Mouse (Mus musculus) adrenal gland (tissue): Measurements from ENCODE around the gene Abcb9.
"Not testable (repeated sequence)": the region's sequence is repeated elsewhere in the genome, so short reads cannot be mapped to it uniquely, and the experiment has no call there.

ENCODE experiments used
- intact Hi-C: fragments of 180-260 bp; cut with DNase I; formaldehyde crosslinking; loops from one replicate; pipeline ENCODE4 v1.15.1; 2025

Abcb9 gene

DNA sequence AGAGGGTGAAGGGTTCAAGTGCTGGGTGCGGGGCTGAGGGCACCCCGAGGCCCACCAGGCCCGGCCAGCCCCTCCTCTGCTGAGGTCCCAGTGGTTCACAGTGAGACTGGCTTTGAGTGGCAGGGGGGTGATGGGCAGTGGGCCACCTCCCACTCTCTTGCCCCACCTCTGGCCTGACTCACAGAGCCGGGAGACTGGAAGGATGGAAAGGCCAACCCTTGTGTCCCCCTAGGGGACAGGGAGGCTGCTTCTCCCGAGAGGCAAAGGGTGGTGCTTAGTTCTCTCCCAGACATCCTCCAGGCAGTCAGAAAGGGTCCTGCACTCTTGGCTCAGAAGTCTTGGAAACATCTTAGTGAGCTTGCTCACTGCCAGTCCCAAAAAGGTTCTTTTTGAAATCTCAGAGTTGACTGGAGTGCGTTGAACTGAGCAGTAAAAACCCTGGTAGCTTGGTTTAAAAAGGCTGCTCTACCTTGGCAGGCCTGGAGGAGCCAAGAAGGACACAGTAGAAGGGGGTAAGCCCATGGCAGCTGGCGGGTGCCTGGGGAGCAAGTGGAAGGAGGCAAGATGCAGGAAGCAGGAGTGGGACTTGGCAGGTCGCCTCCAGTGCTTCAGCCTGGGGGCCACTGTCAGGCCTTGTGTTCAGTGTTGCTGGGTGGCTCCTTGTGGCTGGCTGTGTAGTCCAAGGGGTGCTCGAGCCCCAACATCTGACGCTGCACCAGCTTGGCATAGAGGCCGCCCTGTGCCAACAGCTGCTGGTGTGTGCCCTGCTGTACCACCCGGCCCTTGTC is 33.4 kb downstream of the Abcb9 start:
- intact Hi-C loops, result no loop called here

DNA sequence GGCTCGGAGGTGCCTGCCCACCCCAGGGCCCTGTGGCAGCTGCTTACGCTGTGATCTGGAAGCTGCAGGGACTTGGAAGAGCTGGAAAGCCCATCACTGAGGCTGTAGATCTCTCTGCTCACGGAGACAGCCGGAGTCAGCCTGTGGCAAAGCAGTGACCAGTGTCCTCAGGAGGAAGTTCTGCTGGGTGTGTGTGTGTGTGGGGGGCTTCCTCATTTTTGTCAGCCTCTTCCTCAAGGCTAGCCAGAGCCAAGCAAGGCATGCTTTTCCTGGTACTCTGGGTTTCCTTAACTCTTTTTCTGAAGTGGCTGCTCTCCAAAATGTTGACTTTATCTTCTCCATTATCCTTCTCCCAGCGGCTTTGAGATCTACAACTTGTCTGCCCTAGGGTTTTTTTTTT is 35.9 kb downstream of the Abcb9 start:
- intact Hi-C loops, result no loop called here

DNA sequence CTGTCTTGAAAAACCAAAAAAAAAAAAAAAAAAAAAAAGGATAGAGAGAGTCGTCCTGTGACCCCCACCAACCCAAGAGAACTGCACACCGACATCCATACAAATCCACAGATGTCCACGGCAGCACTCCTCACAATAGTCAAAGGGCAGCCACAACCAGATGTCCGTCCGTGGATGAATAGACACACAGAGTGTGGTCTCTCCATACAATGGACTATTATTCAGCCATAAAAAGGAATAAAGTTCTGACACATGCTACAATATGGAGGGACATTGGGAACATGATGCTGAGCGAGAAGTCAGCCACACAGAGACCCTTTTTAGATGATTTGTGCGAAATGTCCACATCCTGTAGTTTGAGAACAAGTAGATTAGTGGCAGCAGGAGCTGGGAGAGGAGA is 36.8 kb downstream of the Abcb9 start:
- intact Hi-C loops, result no loop called here

DNA sequence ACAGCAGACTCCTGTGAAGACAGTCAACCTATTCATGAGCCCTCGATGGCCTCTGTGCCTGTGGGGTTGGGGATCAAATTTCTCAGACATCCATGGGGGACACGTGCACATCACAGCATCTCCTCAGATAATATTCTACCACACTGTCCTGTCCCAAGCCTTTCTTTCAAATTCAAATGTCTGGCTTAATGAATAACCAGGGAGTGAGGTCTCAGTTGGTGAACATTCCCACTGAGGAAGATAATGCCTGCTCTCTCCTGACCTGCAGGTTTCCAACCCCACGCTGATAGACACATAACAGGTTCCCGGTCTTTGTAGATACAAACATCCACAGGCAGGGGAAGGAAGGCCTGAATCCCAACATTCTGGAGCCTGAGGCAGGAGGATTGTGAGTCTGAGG is 38.6 kb downstream of the Abcb9 start:
- intact Hi-C loops, result no loop called here

DNA sequence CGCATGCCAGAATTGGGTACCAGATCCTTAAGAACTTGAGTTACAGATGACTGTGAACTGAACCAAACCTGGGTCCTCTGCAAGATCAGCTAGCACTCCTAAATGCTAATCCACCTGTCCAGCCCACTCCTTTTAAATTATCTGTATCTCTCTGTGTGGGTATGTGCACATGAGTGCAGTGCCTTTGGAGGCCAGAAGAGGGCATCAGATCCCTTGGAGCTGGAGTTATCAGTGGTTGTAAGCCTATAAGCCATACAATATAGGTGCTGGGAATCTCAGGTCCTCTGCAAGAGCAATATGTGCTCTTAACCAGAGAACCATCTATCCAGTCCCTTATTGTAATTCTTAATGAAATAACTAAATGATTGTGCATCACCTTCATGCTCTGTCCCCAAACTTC is 39.4 kb downstream of the Abcb9 start:
- intact Hi-C loops, result no loop called here

DNA sequence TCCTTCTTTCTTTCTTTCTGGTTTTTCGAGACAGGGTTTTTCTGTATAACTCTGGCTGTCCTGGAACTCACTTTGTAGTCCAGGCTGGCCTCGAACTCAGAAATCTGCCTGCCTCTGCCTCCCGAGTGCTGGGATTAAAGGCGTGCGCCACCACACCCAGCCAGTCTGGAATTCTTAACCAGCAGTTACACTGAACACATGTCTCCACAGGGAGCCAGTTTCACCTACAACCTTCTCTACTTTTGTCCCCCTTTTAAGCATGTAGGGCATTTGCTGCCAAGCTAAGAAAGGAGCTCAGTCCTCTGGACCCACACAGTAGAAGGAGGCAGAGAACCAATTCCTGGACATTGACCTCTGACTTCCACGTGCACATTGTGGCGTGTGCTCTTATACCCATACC is 43.0 kb downstream of the Abcb9 start:
- intact Hi-C loops, result not testable (repeated sequence)

DNA sequence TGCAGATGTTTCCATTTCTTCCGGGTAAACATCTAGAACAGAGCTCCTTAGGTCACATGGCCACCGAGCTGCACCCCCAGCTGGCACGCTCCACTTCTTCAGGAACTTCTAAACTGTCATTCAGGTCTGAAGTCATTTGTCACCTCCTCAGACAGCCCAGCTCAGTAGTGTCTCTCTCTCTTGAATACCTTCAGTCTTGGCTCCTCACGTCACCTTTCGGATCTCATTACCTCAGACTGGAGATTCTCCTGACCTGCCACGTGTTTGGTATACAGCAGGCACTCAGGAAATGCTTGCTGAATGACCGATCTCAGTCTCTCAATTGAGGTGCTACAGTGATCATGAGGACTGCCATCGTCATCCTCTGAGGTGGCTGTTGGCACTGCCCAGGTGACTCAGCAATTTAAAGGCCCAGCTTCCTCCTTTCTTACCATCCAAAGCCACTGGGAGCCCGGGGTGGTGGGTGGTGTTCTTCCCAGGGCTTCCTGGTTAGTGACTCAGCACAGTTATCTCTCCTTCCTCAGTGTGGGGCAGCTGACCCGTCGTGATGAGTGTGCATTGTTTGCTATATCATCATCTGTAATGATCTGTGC is 43.6 kb downstream of the Abcb9 start:
- intact Hi-C loops, result no loop called here

DNA sequence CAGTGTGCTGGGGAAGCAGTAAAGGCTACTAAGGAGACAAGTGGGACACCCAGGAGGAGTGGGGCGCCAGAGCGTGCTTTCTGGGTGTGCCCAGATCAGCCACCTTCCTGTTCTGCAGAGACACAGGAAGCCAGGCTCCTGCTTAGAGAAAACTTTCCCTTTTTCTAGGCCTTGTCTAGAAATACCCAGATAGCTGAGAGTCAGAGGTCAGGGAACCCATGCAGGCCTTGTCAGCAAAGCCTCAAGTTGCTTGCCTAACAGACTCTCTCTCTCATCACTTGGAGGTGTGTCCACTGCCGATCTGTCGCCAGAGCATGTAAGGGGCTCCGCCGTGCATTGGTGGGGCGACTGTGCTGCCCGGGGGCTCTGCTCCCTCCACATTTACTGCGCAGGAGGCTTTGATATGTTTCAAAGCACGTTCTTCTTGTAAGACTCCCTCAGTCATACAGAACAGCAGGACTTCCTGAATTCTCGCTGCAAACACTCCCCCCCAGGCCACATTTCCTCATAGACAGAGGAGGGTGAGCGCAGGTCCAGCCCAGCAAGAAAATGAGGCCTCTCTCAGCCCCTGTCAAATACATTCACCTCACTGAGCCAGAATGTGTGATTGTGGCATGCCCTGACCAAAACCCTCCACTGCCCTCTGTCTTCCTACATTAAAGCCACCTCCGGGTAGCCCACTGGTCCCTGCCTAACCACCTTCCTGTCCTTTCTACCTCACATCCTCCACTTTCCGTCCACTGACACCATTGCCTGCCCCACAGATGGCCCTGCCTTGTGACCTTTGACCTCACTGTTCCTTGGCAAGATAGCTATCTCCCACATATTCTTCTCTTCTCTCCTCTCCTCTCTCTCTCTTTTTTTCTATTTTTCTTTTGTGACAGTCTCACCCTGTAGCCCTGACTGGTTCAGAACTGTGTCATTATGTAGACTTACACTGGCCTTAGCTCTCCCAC is 45.2 kb downstream of the Abcb9 start:
- intact Hi-C loops, result no loop called here

DNA sequence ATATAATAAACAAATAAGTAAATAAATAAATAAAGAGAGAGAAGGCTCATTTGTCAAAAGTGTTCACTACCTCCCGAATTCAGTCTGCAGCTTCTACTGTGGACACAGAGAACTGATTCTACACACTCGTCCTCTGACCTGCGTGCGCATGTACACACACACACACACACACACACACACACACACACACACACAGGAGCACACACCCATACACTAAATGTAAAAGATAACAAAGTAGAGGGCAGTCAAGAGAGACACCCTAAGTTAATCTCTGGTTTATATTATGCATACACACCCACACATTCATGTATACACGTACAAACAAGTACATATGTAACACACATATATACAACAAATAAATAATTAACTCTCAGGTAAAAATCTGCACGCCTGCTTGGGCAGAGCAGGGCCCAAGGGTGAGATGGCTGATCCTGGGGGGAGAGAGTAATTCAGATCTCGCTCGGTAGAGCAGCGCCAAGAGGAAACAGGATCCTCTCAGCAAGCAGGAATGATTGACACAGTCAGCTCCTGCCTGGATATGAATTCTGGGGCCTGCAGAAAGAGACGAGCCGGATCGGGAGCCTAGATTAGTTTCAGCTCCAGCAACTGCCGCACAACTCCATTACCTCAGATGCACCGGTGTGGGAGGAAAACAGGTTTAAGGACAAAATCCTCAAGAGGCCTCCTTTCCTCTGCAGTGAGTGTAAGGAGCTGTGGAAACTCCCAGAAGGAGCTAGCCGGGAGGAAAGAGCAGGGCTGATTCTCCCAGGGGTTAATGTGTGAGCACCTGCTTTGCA is 46.2 kb downstream of the Abcb9 start:
- intact Hi-C loops, result loop anchor here (5.0 kb wide), 1 partner anchor 47 kb away; no protein-coding TSS in a partner anchor

DNA sequence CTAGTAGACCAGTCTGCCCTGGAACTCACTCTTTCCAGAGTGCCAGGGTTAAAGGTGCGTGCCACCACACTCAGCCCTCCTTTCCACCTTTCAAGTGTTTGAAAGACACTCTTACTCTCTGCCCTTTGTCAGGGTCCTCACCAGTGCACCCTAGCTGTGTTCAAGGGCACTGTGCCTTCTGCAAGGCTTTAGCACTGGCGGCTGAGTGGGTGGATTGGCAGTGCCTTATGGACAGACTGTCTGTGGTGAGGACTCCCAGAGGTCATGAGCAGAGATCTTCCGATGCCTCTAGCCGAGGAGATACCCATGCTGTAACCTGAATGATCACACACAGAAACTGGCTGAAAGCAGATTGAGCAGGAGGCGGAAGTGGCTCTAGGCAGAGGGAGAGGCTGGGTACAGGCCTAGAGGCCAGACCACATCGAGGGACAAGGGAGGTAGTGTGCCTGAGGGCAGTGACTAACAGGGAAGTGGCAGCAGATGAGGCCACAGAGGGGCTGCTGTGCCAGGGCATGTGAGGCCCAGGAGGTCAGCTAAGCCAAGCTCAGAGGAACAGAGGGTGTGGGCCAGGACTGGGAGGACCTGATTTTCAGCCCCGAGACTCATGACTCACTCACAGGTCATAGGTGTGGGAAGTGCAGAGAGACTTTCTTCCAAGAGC is 48.7 kb downstream of the Abcb9 start:
- intact Hi-C loops, result loop anchor here (5.0 kb wide), 1 partner anchor 45 kb away; no protein-coding TSS in a partner anchor

DNA sequence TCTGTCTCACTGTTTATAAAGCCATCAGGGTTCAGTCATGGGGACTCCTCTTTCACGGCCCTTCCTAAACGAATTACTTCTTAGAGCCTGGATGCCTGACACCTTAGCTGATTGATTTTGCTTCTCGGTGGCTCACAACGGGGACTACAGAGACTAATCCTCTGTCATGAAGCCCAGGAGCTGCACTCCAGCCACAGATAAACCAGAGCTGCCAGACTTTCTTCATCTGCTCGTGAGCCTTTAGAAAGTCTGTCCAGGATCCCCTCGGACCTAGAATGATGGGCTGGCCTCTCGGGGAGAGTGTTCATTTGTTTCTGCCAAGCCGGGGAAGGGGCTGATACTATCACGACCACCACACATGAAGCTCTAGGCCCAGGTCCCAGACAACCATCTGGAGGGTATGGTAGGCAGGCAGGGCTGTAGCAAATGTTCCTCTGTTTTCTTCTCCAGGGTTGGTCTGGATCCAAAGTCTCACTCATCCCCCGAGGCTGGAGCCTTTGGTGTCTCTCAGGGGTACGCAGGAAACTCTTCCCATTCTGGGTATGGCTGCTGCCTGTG is 50.1 kb downstream of the Abcb9 start:
- intact Hi-C loops, result loop anchor here (5.0 kb wide), 1 partner anchor 43 kb away; no protein-coding TSS in a partner anchor

DNA sequence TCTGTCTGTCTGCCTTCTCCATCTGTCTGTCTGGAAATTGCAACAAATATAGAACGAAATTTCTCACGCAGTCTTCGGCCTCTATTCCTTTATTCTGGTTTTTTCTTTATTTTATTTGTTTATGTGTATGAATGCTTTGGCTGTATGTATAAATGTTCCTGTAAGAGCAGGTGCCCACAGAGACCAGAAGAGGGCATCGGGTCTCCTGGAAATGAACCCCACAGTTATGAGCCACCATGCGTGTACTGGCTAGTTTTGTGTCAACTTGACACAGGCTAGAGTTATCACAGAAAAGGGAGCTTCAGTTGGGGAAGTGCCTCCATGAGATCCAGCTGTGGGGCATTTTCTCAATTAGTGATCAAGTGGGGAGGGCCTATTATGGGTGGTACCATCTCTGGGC is 51.6 kb downstream of the Abcb9 start:
- intact Hi-C loops, result no loop called here

DNA sequence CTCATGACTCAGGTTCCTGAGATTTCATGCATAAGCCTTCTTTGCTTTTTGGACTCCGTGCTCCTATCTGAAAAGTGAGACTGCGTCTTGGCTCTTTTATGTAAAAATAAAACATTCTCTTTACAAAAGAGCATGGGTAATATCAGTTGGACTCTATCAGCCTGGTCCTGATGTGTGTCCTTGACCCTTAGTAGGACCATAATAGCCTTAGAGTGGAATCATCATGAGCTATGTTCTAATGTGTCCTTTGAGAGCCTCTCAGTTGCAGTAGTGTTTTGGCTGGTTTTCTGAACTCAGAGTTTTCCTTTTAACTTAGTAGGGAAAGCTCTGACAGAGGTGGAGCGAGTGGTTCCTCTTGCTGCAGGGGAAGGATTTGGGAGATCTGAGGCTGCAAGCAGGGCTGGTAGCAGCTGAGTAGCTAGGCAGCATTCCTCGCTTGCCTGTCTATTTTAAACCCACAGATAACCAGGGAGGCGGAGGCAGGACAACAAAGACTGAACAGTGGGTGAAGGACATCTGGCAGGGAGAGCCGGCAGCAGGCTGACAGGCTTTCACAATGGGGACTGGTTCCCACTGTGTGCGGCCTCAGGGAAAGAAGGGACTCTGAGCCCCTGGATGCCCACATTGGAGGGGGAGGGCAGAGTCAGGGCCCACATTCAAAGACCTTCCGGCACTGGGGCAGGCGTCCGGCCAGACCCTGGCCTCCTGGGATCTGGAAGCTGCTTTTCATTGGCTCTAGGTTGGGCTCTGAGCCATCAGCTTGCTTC is 52.2 kb downstream of the Abcb9 start:
- intact Hi-C loops, result no loop called here

DNA sequence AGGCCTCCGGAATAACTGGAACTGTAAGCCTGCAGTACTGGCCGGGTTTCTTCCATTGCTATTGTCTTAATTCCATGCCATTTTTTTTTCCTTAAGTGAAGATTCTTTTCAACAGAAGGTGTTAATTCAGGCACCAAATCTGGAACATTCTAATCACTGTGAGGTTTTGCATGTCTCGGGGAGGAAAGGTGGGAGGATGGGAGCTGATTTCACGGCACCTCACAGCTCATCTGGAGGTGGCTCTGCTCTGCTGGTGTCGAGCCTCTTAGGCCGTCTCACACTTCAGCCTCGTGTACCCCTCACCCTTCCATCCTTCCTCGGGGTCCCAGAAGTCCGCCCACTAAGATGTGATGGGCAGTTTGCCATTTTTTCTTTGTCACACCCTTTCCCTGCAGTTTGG is 54.5 kb downstream of the Abcb9 start:
- intact Hi-C loops, result no loop called here

DNA sequence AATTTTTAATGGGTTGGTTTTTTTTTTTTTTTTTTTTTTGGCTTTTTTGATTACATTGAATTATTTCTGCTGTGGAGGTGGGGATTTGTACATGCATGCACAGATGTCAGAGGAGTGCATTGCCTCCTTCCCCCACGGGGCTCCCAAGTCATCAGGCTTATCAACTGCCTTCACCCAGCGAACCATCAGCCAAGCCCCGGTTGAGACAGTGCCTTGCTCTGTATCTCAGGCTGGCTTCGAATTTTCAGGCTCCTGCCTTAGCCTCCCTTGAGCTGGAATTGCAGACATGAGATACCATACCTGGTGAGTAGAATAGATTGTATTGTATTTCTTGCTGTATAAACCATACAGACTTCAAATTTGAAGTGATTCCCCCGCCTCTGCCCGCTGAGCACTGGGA is 56.0 kb downstream of the Abcb9 start:
- intact Hi-C loops, result loop anchor here (5.0 kb wide), 1 partner anchor 38 kb away; no protein-coding TSS in a partner anchor

DNA sequence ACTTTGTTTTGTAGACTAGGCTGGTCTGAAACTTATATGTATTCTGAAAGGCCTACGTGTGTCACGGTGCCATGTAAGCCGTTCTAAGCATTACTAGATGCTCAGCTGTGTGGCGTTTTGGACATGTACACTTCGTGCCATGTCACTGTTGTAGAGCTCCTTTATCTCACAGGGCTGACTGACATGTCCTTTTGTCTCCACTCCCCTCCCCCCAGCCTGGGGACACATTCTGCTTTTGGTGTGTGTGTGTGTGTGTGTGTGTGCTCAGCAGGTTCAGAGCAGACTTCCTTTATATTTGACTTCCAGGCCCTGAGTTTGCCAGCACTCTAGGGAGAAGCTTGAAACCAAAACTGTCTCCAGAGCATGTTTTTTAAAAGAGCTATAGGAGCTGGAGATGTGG is 58.8 kb downstream of the Abcb9 start:
- intact Hi-C loops, result loop anchor here (5.0 kb wide), 1 partner anchor 40 kb away; no protein-coding TSS in a partner anchor

DNA sequence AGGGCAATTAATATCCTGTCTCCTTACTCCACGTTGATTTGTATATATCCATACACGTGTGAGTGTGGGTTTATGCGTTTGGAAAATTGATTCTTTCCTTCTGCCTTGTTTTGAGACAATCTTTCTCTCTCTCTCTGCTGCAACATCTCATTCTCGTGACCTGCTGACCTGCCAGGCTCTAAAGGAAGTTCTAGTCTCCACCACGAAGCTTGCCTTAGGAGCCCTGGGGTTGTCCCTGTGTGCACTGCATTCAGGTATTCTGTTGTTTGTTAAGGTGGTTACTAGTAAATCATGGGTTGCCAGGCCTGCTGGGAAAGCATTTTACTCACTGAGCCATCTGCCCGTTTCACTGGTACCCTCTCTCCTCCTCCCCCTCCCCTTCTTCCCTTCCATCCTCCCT is 59.3 kb downstream of the Abcb9 start:
- intact Hi-C loops, result loop anchor here (5.0 kb wide), 1 partner anchor 41 kb away; no protein-coding TSS in a partner anchor

DNA sequence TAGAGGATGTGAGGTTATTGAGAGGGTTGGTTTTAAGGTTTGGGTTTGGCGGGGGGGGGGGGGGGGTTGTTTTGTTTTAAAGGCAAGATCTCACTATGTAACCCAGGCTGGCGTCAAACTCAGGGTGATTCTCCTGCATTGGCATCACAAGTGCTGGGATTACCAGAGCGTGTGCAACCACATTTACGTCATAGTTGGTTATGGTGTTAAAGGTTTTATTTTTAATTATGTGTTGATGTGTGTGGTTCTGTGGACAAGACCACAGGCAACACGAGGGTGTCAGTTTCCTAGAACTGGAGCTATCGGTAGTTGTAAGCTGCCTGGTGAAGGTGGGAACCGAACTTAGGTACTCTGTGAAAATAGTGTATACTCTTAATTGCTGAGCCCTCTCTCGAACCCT is 59.8 kb downstream of the Abcb9 start:
- intact Hi-C loops, result loop anchor here (5.0 kb wide), 1 partner anchor 41 kb away; no protein-coding TSS in a partner anchor

DNA sequence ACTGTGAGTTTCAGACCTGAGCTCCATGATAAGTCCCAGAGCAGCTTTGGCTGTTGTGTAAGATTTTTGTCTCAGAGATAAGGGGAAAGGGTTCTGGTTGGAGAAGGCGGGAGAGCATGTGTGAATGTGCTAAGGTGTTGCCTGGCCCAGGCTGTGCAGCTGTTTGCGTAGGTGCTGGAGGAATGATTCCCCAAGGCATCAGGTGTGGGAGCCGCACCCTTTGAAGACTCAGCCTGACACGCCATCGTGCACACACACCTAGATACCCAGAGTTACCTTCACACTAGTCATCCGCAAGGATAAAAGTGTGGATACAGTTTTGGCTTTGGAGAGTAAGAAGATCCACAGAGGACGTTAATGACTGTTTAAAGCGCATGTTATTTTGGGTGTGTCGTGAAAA is 60.2 kb downstream of the Abcb9 start:
- intact Hi-C loops, result loop anchor here (5.0 kb wide), 1 partner anchor 42 kb away; no protein-coding TSS in a partner anchor
